Mouse (Mus musculus): ENCODE data around the gene Slc36a2. TPM values are rescaled to one million over a fixed set of nuclear protein-coding genes. Genes with fewer than 3 reads are reported as not detected.
A peak's percentile ranks its signal among the peaks of the same experiment; 100 is the strongest.

Gene Slc36a2
- total and polyA plus RNA-seq, 3 experiments = 0.04 to 0.17 TPM; not detected in 1

DNA sequence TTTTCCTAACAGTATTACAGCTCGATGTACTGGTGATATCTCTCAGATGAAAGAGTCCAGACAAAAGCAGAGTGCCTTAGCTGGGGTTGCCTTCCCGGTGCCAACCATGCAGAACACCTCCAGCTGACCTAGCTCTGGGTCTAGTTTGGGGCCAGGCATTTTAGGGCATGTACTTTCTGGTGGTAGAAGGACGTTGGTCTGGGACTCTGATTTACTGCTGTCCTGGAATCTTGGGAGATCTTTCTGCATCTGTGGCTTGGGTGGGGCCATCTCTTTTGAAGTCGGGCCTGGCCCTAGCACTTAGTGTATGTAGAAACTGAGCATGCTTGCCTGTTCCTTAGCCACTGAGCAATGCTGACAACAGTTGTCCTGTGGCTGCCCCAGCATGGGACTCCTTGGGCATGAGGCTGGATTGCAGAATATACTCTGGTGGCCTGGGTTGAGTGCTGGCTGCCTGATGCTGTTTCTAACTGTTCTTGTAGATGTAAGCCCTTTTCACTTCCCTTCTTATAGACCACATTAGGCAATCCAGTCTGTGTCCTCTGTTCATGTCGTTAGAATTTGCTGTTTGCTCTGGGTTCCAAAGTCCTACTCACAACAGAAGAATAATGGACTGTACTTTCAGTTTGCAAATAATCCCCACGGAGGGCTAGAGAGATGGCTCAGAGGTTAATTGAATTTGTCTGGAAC, 23.3 kb upstream of the Slc36a2 start:
- Histone ChIP-seq H3K27ac (ENCODE audit: insufficient read depth, low read depth) (no peak overlapping the region), H3K79me2 (replicated peaks; ENCODE audit: control insufficient read depth, extremely low read depth, insufficient read depth, poor library complexity, severe bottlenecking) (no peaks in the 10 kb centered on the region), H3K27me3 (replicated peaks) (peaks cover 3% of the 10 kb centered on the region), H3K9ac (ENCODE audit: insufficient read depth, low read depth) (no peak overlapping the region), H3K4me2 (ENCODE audit: insufficient read depth, low read depth, poor library complexity, severe bottlenecking) (no peak overlapping the region), H3K4me1 (ENCODE audit: control insufficient read depth in 1 of 2, insufficient read depth in 2 of 2) (peaks cover 3 to 13% of the 10 kb centered on the region in 2 experiments), H3K9me3 (replicated peaks; ENCODE audit: low read length) (no peaks in the 10 kb centered on the region), H3K36me3 (replicated peaks in 1 of 2; ENCODE audit: control insufficient read depth in 1 of 2, insufficient read depth in 1 of 2, low read length in 1 of 2) (peaks cover 0 to 5% of the 10 kb centered on the region in 2 experiments), H3K4me3 (replicated peaks in 1 of 3; ENCODE audit: low read depth in 2 of 3, low read length in 2 of 3, poor library complexity in 1 of 3) (no peak overlapping the region)
- dilution Hi-C loops (cut with MboI; ENCODE audit: extremely low pct_ligation_motif_present, extremely low pct_unique_long_range_greater_than_20kb, low sequenced_read_pairs) = no loop called here
- in situ Hi-C loops (cut with MboI; ENCODE audit: low pct_ligation_motif_present, low pct_unique_long_range_greater_than_20kb, low sequenced_read_pairs) = loop anchor here (5.0 to 10.0 kb wide), 2 partner anchors 44 to 177 kb away; no protein-coding TSS in a partner anchor
- TF ChIP-seq EP300 (IDR thresholded peaks at IDR 0.05; ENCODE audit: low read length) = peak; percentile 32; the same call in 1 of the 2 replicates
- no peak for TF ChIP-seq SMC3 (IDR thresholded peaks at IDR 0.05; ENCODE audit: low read depth, low read length)
- peak; percentile 19 for DNase-seq (ENCODE audit: extremely low read depth)

DNA sequence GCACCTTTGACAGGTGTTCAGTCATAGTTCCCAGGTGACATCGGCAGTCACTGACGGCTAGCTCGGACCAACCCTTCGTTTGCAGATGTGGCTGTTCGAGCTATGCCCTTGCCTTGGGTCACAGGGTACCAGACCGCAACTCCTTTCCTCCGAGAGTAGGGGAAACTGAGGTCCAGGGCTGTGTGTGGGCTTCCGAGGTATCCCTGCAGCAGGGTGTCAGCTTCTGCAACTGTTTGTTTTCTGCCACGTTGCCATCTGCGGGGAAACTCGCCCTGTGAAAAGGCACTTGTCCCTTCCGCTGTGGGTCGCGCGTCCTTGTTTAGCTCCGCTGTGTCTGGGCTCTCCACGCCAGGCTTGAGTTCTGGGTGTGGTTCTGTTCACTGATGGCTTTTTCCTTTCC, 19.7 kb upstream of the Slc36a2 start:
- no peak for DNase-seq (ENCODE audit: extremely low read depth)
- peaks cover 21% of the 10 kb centered on the region for H3K27me3 ChIP-seq (replicated peaks)
- peak overlapping the region; percentile 68 for H3K9ac ChIP-seq (ENCODE audit: insufficient read depth, low read depth)
- no peaks in the 10 kb centered on the region for H3K79me2 ChIP-seq (replicated peaks; ENCODE audit: control insufficient read depth, extremely low read depth, insufficient read depth, poor library complexity, severe bottlenecking)
- TF ChIP-seq ELF1 (IDR thresholded peaks at IDR 0.05; ENCODE audit: low read depth, low read length) (no peak), MAFK (IDR thresholded peaks at IDR 0.05; ENCODE audit: insufficient replicate concordance, low read length) (no peak), GABPA (IDR thresholded peaks at IDR 0.05; ENCODE audit: insufficient replicate concordance, low read depth, low read length) (no peak), USF2 (conservative IDR thresholded peaks at IDR 0.05; ENCODE audit: low read depth, low read length) (no peak), ZMIZ1 (IDR thresholded peaks at IDR 0.05; ENCODE audit: low read depth, low read length) (no peak), POLR2A (IDR thresholded peaks at IDR 0.05; ENCODE audit: low read depth, low read length) (no peak), CHD1 (IDR thresholded peaks at IDR 0.05; ENCODE audit: low read depth, low read length) (no peak), MYC (IDR thresholded peaks at IDR 0.05; ENCODE audit: low read depth, low read length) (no peak), E2F4 (IDR thresholded peaks at IDR 0.05; ENCODE audit: insufficient replicate concordance, low read depth, low read length) (no peak), CHD2 (IDR thresholded peaks at IDR 0.05; ENCODE audit: low read length) (no peak), JUND (conservative IDR thresholded peaks at IDR 0.05; ENCODE audit: low read depth, low read length) (no peak), RAD21 (IDR thresholded peaks at IDR 0.05; ENCODE audit: low read depth, low read length) (no peak), TCF12 (IDR thresholded peaks at IDR 0.05; ENCODE audit: low read depth, low read length) (no peak), CTCF (conservative IDR thresholded peaks at IDR 0.05 in 1 of 2, IDR thresholded peaks at IDR 0.05 in 1 of 2; ENCODE audit: low read depth in 2 of 2, low read length in 2 of 2) (no peak)
- H3K36me3 ChIP-seq (replicated peaks in 1 of 2; ENCODE audit: control insufficient read depth in 1 of 2, insufficient read depth in 1 of 2, low read length in 1 of 2) = peaks cover 0 to 1% of the 10 kb centered on the region in 2 experiments
- H3K27ac ChIP-seq (ENCODE audit: insufficient read depth, low read depth) = no peak overlapping the region
- dilution Hi-C loops (cut with MboI; ENCODE audit: extremely low pct_ligation_motif_present, extremely low pct_unique_long_range_greater_than_20kb, low sequenced_read_pairs) (no loop called here), in situ Hi-C loops (cut with MboI; ENCODE audit: low pct_ligation_motif_present, low pct_unique_long_range_greater_than_20kb, low sequenced_read_pairs) (loop anchor here (5.0 to 10.0 kb wide), 2 partner anchors 48 to 180 kb away; no protein-coding TSS in a partner anchor)
- peaks cover 3 to 13% of the 10 kb centered on the region in 2 experiments for H3K4me1 ChIP-seq (ENCODE audit: control insufficient read depth in 1 of 2, insufficient read depth in 2 of 2)
- H3K9me3 ChIP-seq (replicated peaks; ENCODE audit: low read length) = no peaks in the 10 kb centered on the region
- H3K4me2 ChIP-seq (ENCODE audit: insufficient read depth, low read depth, poor library complexity, severe bottlenecking) = peak overlapping the region; percentile 39
- peak overlapping the region; percentile 84 to 97 (median 93) for H3K4me3 ChIP-seq (replicated peaks in 1 of 3; ENCODE audit: low read depth in 2 of 3, low read length in 2 of 3, poor library complexity in 1 of 3)
